Mouse (Mus musculus): ENCODE data around the gene Ttn.

GRCm38 (mm10) chr2:76972051-76972450 is 10.3 kb downstream of the Ttn start:
- TF ChIP-seq CTCF (IDR thresholded peaks at IDR 0.05; ENCODE audit: extremely low read depth, insufficient read depth, low read length) (no peak), POLR2A (IDR thresholded peaks at IDR 0.05; ENCODE audit: extremely low read depth, insufficient read depth, low read length) (no peak)

Data from cortical plate, adult 2 months (tissue).